Mouse (Mus musculus) lung, postnatal 0 days (tissue): Measurements from ENCODE around the gene Col8a2.

ENCODE experiments used
- CTCF ChIP-seq: IDR thresholded peaks from 2 replicates; pipeline ENCODE4 v1.5.1; 2016; ENCODE audit warnings: antibody characterized with exemption, mild to moderate bottlenecking
- EP300 ChIP-seq: IDR thresholded peaks from 2 replicates; pipeline ENCODE4 v1.6.1; 2016; ENCODE audit warnings: antibody characterized with exemption, mild to moderate bottlenecking, control low read depth

GRCm38 (mm10) chr4:126261266-126261665 lies 25.3 kb upstream of the Col8a2 start:
- no peak for TF ChIP-seq CTCF
- no peak for TF ChIP-seq EP300
